Mouse (Mus musculus) urinary bladder, adult 2 months (tissue): ENCODE results near the gene Ccdc90b. TPM values are rescaled to one million over a fixed set of nuclear protein-coding genes. Genes with fewer than 3 reads are reported as not detected.

Source experiments
- polyA plus RNA-seq: library from polyadenylated mRNA; depleted of rRNA; stranded (reverse); fragments of >200 nt; gene quantifications from 2 replicates; pipeline ENCODE4 v1.2.3, GENCODE M21; 2012; rRNA removed

Gene Ccdc90b
- polyA plus RNA-seq, 1 experiment = 37.3 TPM

Other genes with a start within 250 kb of the Ccdc90b start
- 2.4 and 2.5 TPM in 2 replicates for gene Ankrd42, start 76.0 kb downstream of the Ccdc90b start, polyA plus RNA-seq
- 30.2 and 39.3 TPM in 2 replicates for gene Pcf11, start 108.8 kb downstream of the Ccdc90b start, polyA plus RNA-seq
- 9.2 and 10.2 TPM in 2 replicates for gene Rab30, start 180.5 kb downstream of the Ccdc90b start, polyA plus RNA-seq